Mouse (Mus musculus) kidney, embryonic 14.5 days (tissue): Measurements from ENCODE around the gene Brms1. TPM values are rescaled to one million over a fixed set of nuclear protein-coding genes. Genes with fewer than 3 reads are reported as not detected.
"Not testable (repeated sequence)": the region's sequence is repeated elsewhere in the genome, so short reads cannot be mapped to it uniquely, and the experiment has no call there.

ENCODE experiments used
- ATAC-seq: fragments of 200-750 bp; cut with Nextera tagmentation; 2 replicates; pipeline ENCODE4 v1.8.0; 2017; ENCODE audit warnings: moderate number of reproducible peaks, mild to moderate bottlenecking, moderate TSS enrichment, moderate library complexity; ENCODE audit not compliant: low FRiP score, low TSS enrichment
- H3K27ac ChIP-seq: fragments of 300-500 bp; sonication (generic); 2 replicates; pipeline ENCODE4 v1.5.1; 2014; ENCODE audit warnings: low read depth, mild to moderate bottlenecking, low read length, moderate library complexity, mixed read lengths
- H3K27me3 ChIP-seq: fragments of 300-500 bp; sonication (generic); 2 replicates; pipeline ENCODE4 v1.6.1; 2014; ENCODE audit warnings: mild to moderate bottlenecking, low read length; ENCODE audit not compliant: control insufficient read depth, insufficient read depth
- H3K36me3 ChIP-seq: fragments of 300-500 bp; sonication (generic); 2 replicates; pipeline ENCODE4 v1.6.1; 2014; ENCODE audit warnings: low read length, mixed read lengths; ENCODE audit not compliant: control insufficient read depth, insufficient read depth
- H3K4me1 ChIP-seq: fragments of 300-500 bp; sonication (generic); 2 replicates; pipeline ENCODE4 v1.6.1; 2014; ENCODE audit warnings: low read length, mixed read lengths; ENCODE audit not compliant: control insufficient read depth, insufficient read depth
- H3K4me2 ChIP-seq: fragments of 300-500 bp; sonication (generic); replicated peaks from 2 replicates; pipeline ENCODE4 v1.6.1; 2014; ENCODE audit warnings: low read depth, mild to moderate bottlenecking, low read length
- H3K4me3 ChIP-seq: fragments of 300-500 bp; sonication (generic); 2 replicates; pipeline ENCODE4 v1.5.1; 2014; ENCODE audit warnings: mild to moderate bottlenecking, low read length
- H3K9ac ChIP-seq: fragments of 300-500 bp; sonication (generic); 2 replicates; pipeline ENCODE4 v1.6.1; 2014; ENCODE audit warnings: low read depth, mild to moderate bottlenecking, low read length, moderate library complexity
- H3K9me3 ChIP-seq: fragments of 300-500 bp; sonication (generic); 2 replicates; pipeline ENCODE4 v1.6.1; 2016; ENCODE audit warnings: low read length; ENCODE audit not compliant: control insufficient read depth
- WGBS: fragments of 180-500 bp; shearing (Covaris S2); extraction: QIAGEN DNeasy Blood & Tissue Kit; methylation state at CpG from one replicate; pipeline ENCODE4 v1.1.7; 2014; 5-methylcytosine and 5-hydroxymethylcytosine counted together
- polyA plus RNA-seq: library from polyadenylated mRNA; unstranded; fragments of >200 nt; fragmentation: Nextera tagmentation; extraction: Ambion mirVana; gene quantifications from 2 replicates; pipeline ENCODE4 v1.2.1, GENCODE M21; 2014

Brms1 gene
- 43.3 and 57.5 TPM in 2 replicates for polyA plus RNA-seq

DNA sequence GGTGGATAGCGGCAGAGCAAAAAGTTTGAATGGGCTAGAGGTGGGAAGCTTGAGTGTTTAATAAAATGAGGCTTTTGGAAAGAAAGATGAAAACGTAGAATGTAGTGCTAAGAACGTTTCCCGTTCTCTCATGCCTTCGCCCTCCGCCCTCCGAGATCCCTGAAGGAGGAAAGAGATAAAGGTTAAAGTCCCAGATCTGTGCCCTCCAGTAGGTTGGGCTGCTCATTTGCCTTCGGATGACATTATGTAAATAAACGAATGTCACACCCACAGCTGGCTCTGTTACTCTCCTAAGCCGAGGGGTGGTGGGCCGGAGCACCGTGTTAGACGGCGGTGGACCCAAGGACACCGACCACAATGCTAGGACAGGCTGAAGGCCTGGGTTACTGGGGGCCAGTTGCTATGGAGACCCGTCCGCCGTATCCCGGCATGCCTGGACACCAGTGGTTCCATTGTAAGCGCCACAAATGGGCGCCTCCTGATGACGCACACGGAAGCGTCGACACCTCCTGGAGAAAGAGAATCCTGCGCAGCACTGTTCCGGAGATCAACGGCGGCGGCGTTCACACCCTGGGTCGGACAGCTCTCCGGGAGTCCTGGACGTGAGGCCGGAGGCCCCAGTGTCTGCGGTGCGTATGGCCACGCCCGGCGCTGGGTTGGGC is at the start of gene Brms1:
Gene Brms1, plus strand, starts transcription at position 493 of the 662 bp plus-strand sequence.
- Histone ChIP-seq H3K9ac (peak within 1 kb of the TSS; percentile 75), H3K4me1 (peaks cover 24% of the 10 kb centered on the region), H3K4me3 (peak within 1 kb of the TSS; percentile 80), H3K27me3 (no peaks in the 10 kb centered on the region), H3K9me3 (no peaks in the 10 kb centered on the region), H3K4me2 (peak within 1 kb of the TSS; percentile 99), H3K36me3 (no peaks in the 10 kb centered on the region), H3K27ac (peak within 1 kb of the TSS; percentile 25; the same call in 1 of the 2 replicates)
- WGBS: 7% methylated on average over 40 of the region's 40 CpGs
- peak; percentile 72 for ATAC-seq

DNA sequence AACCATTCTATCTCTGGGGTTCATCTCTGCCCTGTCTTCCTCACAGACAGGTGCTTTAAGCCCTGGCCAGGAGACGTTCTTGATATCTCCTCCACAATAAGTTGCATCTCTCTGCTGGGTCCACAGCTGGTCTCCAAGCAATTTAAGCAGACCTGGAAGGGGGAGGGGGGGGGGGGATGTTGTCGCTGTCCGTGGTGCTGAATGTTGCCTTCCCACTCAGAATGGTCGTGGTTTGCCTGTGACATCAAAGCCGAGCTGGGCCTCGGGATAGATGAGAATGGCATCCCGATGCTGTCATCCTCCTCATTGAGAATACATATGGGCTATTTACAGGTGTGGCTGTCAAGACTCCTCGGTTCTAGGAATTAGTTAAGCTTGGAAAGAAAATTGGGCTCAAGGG is 48.8 kb upstream of the Brms1 start:
- WGBS: 15% methylated on average over 8 of the region's 8 CpGs
- Histone ChIP-seq H3K4me3 (no peak overlapping the region), H3K9me3 (no peaks in the 10 kb centered on the region), H3K27me3 (peaks cover 39% of the 10 kb centered on the region), H3K4me2 (no peak overlapping the region), H3K36me3 (no peaks in the 10 kb centered on the region), H3K9ac (no peak overlapping the region), H3K27ac (no peak overlapping the region), H3K4me1 (0 out of 2 replicates have a peak, but pooled peaks cover 3% of the 10 kb centered on the region)
- ATAC-seq: no peak

DNA sequence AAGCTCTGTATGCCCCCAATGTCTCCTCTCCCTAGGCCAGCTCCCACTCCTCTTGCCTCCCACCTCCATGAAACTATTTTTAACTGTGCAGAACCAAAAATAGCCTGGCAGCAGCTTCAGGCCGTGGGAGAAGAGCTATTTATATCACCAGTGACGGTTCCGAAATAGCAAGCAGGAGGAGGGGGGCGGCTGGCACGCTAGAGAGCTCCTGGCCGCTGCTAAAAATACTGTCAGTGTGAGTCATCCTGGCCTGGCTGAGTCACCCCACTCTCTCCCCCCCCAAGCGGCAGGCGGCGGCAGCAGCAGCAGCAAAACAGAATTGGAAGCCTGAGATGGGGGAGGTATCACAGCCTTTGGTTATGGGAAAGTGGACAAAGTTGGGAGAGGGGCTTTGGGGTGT is 48.2 kb upstream of the Brms1 start:
- whole genome bisulfite sequencing: 4% methylated on average over 9 of the region's 9 CpGs
- H3K9ac ChIP-seq: no peak overlapping the region
- H3K4me1 ChIP-seq: 0 out of 2 replicates have a peak, but pooled peaks cover 3% of the 10 kb centered on the region
- no peak overlapping the region for H3K4me3 ChIP-seq
- no peak overlapping the region for H3K4me2 ChIP-seq
- H3K36me3 ChIP-seq: no peaks in the 10 kb centered on the region
- H3K9me3 ChIP-seq: no peaks in the 10 kb centered on the region
- no peak overlapping the region for H3K27ac ChIP-seq
- ATAC-seq: no peak
- H3K27me3 ChIP-seq: peaks cover 39% of the 10 kb centered on the region

DNA sequence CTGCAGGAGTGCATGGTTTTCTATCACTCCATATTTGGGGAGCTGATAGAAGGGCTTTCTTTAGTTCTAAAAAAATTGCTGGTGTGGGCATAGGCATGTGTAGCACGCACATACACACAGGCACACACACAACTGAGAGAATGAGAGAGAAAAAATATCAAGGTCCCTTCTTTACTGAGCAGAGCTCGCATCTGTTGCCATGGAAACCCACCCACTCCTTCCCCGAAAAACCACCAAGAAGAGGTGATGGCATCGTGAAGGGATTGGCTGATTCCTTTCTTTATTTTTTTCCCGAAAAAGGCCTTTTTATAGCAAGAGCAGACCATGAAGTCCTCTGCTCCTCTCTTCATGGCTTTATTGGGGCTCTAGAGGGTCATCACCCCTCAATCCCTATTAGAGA is 47.1 kb upstream of the Brms1 start:
- H3K9me3 ChIP-seq: no peaks in the 10 kb centered on the region
- H3K36me3 ChIP-seq: no peaks in the 10 kb centered on the region
- H3K4me2 ChIP-seq: no peak overlapping the region
- H3K27me3 ChIP-seq: peaks cover 38% of the 10 kb centered on the region
- H3K4me1 ChIP-seq: 0 out of 2 replicates have a peak, but pooled peaks cover 3% of the 10 kb centered on the region
- H3K27ac ChIP-seq: no peak overlapping the region
- H3K4me3 ChIP-seq: no peak overlapping the region
- ATAC-seq: no peak
- no peak overlapping the region for H3K9ac ChIP-seq
- WGBS: 64% methylated on average over 5 of the region's 5 CpGs

DNA sequence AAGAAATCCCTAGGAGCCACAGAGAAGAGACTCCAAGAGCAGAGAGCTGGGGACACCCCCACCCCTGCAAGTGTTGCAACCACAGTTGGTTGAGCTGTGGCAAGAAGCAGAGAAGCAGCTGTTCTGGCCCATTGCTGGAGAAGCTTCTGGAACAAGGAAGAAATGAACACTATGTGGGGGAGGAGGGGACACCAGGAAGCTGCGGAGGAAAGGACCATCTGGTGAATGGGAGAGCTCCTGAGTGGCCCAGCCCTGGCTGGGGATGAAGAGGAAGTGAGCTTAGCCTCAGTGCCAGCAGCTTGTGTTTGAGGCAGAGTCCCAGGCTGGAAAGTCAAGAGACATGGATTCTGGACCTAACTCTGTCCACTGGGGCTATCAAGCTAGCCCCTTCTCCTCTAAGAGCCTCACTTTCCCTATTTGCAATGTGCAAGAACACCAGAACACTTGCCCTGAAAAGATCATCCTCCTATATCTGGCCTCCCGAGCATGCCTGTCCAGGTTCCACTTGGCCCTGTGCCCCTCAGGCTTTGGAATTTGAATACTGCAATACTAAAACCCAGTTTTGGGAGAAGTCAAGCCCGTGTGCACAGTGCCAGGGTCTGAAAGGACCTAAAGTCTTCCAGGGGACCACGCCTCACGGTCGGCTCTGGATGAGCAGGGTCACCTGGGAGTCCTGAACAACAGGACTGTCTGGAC is 41.6 kb upstream of the Brms1 start:
- no peak overlapping the region for H3K9ac ChIP-seq
- no peaks in the 10 kb centered on the region for H3K27me3 ChIP-seq
- 71% methylated on average over 6 of the region's 6 CpGs for WGBS
- no peak overlapping the region for H3K27ac ChIP-seq
- ATAC-seq: no peak
- H3K4me2 ChIP-seq: no peak overlapping the region
- H3K36me3 ChIP-seq: no peaks in the 10 kb centered on the region
- H3K4me3 ChIP-seq: no peak overlapping the region
- peaks cover 7% of the 10 kb centered on the region; the same call in 1 of the 2 replicates for H3K4me1 ChIP-seq
- H3K9me3 ChIP-seq: no peaks in the 10 kb centered on the region

DNA sequence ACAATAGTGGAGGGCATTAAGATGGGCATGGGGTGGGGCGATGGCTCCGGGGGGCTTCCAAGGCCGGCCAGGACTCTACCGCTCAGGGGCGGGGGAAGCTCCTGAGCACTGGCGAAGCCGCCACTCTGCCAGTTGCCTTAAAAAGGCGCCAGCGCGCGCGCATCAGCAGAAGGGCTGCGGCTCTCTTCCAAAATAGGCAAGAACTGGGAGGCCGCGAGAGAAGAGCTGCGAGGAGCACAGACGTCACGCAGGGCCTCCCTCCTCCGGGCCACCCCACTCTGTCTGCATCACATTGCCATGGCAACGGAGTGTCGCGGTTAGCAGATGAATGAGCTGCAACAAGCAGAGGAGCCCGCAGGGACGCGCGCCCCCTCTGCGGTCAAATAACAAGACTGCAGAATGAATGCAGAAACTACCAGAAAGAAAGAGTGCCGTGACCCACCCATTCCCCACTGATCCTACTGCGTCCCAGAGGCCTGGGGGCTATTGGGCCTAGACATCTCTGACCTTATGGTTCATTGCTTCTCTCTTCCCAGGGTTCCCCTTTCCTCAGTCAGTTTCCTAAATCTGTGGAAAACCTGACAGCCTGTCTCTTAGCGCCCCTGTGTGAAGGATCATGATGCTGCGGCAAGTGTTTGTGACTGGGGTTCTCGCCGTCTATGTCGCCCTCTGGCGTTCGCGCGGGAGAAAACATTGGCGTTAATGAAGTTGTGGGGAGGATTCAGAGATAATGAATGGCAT is 39.3 kb upstream of the Brms1 start:
- peak; percentile 94 for ATAC-seq
- Histone ChIP-seq H3K9ac (no peak overlapping the region), H3K4me2 (peak overlapping the region; percentile 42), H3K4me3 (peak overlapping the region; percentile 21), H3K9me3 (peaks cover 8% of the 10 kb centered on the region; the same call in 1 of the 2 replicates), H3K36me3 (no peaks in the 10 kb centered on the region), H3K4me1 (peaks cover 7% of the 10 kb centered on the region; the same call in 1 of the 2 replicates), H3K27ac (no peak overlapping the region), H3K27me3 (no peaks in the 10 kb centered on the region)
- WGBS: 1% methylated on average over 39 of the region's 39 CpGs

DNA sequence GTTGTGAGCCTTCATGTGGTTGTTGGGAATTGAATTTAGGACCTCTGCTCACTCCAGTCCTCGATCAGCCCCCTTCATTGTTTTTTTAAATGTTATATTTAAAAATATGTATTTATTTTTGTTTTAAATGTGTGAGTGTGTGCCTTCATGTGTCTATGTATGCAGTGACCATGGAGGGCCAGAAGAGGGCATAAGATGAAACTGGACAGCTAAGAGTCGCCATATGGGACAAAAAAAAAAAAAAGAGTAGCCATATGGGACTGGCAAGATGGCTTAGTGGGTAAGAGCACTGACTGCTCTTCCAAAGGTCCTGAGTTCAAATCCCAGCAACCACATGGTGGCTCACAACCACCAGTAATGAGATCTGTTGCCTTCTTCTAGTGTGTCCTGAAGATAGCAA is 37.5 kb upstream of the Brms1 start:
- H3K36me3 ChIP-seq, H3K27me3 ChIP-seq, H3K27ac ChIP-seq, H3K4me3 ChIP-seq, ATAC-seq, H3K9ac ChIP-seq, H3K9me3 ChIP-seq, H3K4me2 ChIP-seq, H3K4me1 ChIP-seq: not testable (repeated sequence)
- WGBS: 63% methylated on average over 2 of the region's 2 CpGs

DNA sequence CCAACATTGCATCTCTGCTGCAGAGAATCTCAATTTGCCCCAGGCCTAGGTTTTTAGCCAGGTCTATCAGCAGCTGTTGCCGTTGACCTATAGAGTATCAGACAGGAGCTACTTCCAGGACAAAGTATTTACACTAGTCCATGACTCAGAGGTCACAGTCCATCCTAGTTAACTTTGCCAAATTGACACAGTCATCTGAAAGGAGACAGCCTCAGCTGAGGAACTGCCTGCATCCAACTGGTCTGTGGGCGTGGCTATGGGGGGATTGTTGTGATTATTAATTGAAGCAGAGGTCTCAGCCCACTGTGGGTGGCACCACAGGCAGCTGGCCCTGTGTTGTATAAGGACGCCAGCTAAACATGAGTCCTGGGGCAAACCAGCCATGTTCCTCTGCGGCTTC is 36.2 kb upstream of the Brms1 start:
- H3K27ac ChIP-seq: no peak overlapping the region
- H3K4me2 ChIP-seq: no peak overlapping the region
- H3K9me3 ChIP-seq: peaks cover 8% of the 10 kb centered on the region; the same call in 1 of the 2 replicates
- H3K36me3 ChIP-seq: no peaks in the 10 kb centered on the region
- no peak overlapping the region for H3K9ac ChIP-seq
- WGBS: 71% methylated on average over 4 of the region's 4 CpGs
- ATAC-seq: no peak
- H3K4me3 ChIP-seq: no peak overlapping the region
- no peaks in the 10 kb centered on the region for H3K27me3 ChIP-seq
- H3K4me1 ChIP-seq: peaks cover 7% of the 10 kb centered on the region; the same call in 1 of the 2 replicates
